Mouse (Mus musculus) gastrocnemius, adult 2 months (tissue): ENCODE data around the gene Bcar3. TPM values are rescaled to one million over a fixed set of nuclear protein-coding genes. Genes with fewer than 3 reads are reported as not detected.
"Not testable (repeated sequence)": the region's sequence is repeated elsewhere in the genome, so short reads cannot be mapped to it uniquely, and the experiment has no call there.

Experiments
- DNase-seq: peaks from one replicate; pipeline ENCODE4 v3.0.0; 2022
- H3K27ac ChIP-seq: fragments of 200-600 bp; 2 replicates; pipeline ENCODE4 v1.8.1; 2022; ENCODE audit warnings: mild to moderate bottlenecking
- H3K4me3 ChIP-seq: fragments of 200-600 bp; 2 replicates; pipeline ENCODE4 v1.8.1; 2022; ENCODE audit warnings: mild to moderate bottlenecking, moderate library complexity
- CTCF ChIP-seq: fragments of 200-600 bp; IDR thresholded peaks from 2 replicates; pipeline ENCODE4 v1.8.1; 2022; ENCODE audit warnings: antibody characterized with exemption, mild to moderate bottlenecking, moderate library complexity
- intact Hi-C: fragments of 180-260 bp; cut with DNase I; formaldehyde crosslinking; loops from one replicate; pipeline ENCODE4 v1.15.1; 2025
- long read RNA-seq, 2 experiments: library from polyadenylated mRNA; stranded (forward); transcript quantifications; one replicate each; pipeline ENCODE4 v2.0.0; 2021
- total RNA-seq, 2 experiments: library from RNA; stranded (reverse); gene quantifications; 2 replicates each; pipeline ENCODE4 v1.2.3; 2021

Gene Bcar3
- 1 to 10 TPM; 4.9 to 5.2 TPM for total RNA-seq
- long read RNA-seq, experiment 1, partial matches to known transcripts, result 1 of 7 reads
- long read RNA-seq, experiment 1, other reads (novel, unspliced or antisense), result 4 of 7 reads
- long read RNA-seq, experiment 2, partial matches to known transcripts, result 2 of 8 reads
- long read RNA-seq, experiment 2, other reads (novel, unspliced or antisense), result 3 of 8 reads

- peak; percentile 94 for DNase-seq
- TF ChIP-seq CTCF, result no peak
- Histone ChIP-seq H3K27ac (peak within 1 kb of the TSS; percentile 97), H3K4me3 (peak within 1 kb of the TSS; percentile 87)
- intact Hi-C loops, result loop anchor here (2.0 to 5.0 kb wide), 2 partner anchors 17 to 47 kb away; partner anchors contain the start of gene Gclm
Measured at GRCm38 (mm10) chr3:122293954-122294850, at the start of gene Bcar3. Gene Bcar3, plus strand, starts transcription at chr3:122294136.

GRCm38 (mm10) chr3:122244759-122245158 lies 49.2 kb upstream of the Bcar3 start:
- peak overlapping the region; percentile 38 for H3K27ac ChIP-seq
- intact Hi-C loops, result loop anchor here (5.0 kb wide), 1 partner anchor 48 kb away; the partner anchor contains the start of gene Bcar3
- TF ChIP-seq CTCF, result no peak

GRCm38 (mm10) chr3:122245215-122245877 lies 48.6 kb upstream of the Bcar3 start, which contains the start of gene Gclm:
Gene Gclm, plus strand, starts transcription at chr3:122245557.
- Histone ChIP-seq H3K4me3 (peak within 1 kb of the TSS; percentile 79), H3K27ac (peak within 1 kb of the TSS; percentile 90)
- peak; percentile 72 for TF ChIP-seq CTCF
- DNase-seq, result peak; percentile 96
- intact Hi-C loops, result loop anchor here (5.0 kb wide), 1 partner anchor 47 kb away; the partner anchor contains the start of gene Bcar3

More at GRCm38 (mm10) chr3:122244759-122245158, 49.2 kb upstream of the Bcar3 start:
- peak overlapping the region; percentile 63 for H3K4me3 ChIP-seq
- DNase-seq, result no peak

- H3K27ac ChIP-seq, result peak overlapping the region; percentile 90
- peak overlapping the region; percentile 79 for H3K4me3 ChIP-seq
- intact Hi-C loops, result loop anchor here (5.0 kb wide), 1 partner anchor 46 kb away; the partner anchor contains the start of gene Bcar3
- DNase-seq, result peak; percentile 72
- peak; percentile 38 for TF ChIP-seq CTCF
Measured at GRCm38 (mm10) chr3:122245878-122246332, 48.0 kb upstream of the Bcar3 start.

GRCm38 (mm10) chr3:122246406-122246805 lies 47.5 kb upstream of the Bcar3 start:
- Histone ChIP-seq H3K4me3 (peak overlapping the region; percentile 79), H3K27ac (peak overlapping the region; percentile 90)
- TF ChIP-seq CTCF, result no peak
- intact Hi-C loops, result loop anchor here (5.0 kb wide), 1 partner anchor 46 kb away; the partner anchor contains the start of gene Bcar3
- DNase-seq, result no peak

GRCm38 (mm10) chr3:122246986-122247767 lies 46.8 kb upstream of the Bcar3 start:
- H3K4me3 ChIP-seq, result peak overlapping the region; percentile 79; the same call in 1 of the 2 replicates
- no peak overlapping the region for H3K27ac ChIP-seq
- intact Hi-C loops, result loop anchor here (1.0 to 5.0 kb wide), 2 partner anchors 25 to 45 kb away; partner anchors contain the start of gene Bcar3
- no peak for TF ChIP-seq CTCF
- no peak for DNase-seq

- no peak overlapping the region for H3K27ac ChIP-seq
- no peak for TF ChIP-seq CTCF
- intact Hi-C loops, result loop anchor here (1.0 to 5.0 kb wide), 2 partner anchors 25 to 45 kb away; partner anchors contain the start of gene Bcar3
- no peak for DNase-seq
- H3K4me3 ChIP-seq, result no peak overlapping the region
Measured at GRCm38 (mm10) chr3:122247768-122248100, 46.2 kb upstream of the Bcar3 start.

GRCm38 (mm10) chr3:122252466-122253253 lies 41.3 kb upstream of the Bcar3 start:
- no peak for TF ChIP-seq CTCF
- Histone ChIP-seq H3K27ac (no peak overlapping the region), H3K4me3 (no peak overlapping the region)
- DNase-seq, result no peak
- intact Hi-C loops, result no loop called here

- DNase-seq, intact Hi-C loops, H3K4me3 ChIP-seq, H3K27ac ChIP-seq: not testable (repeated sequence)
Measured at GRCm38 (mm10) chr3:122254050-122254449, 39.9 kb upstream of the Bcar3 start.

- no peak for DNase-seq
- Histone ChIP-seq H3K27ac (no peak overlapping the region), H3K4me3 (no peak overlapping the region)
- no peak for TF ChIP-seq CTCF
- intact Hi-C loops, result no loop called here
Measured at GRCm38 (mm10) chr3:122269986-122270385, 23.9 kb upstream of the Bcar3 start.

GRCm38 (mm10) chr3:122272565-122272964 lies 21.4 kb upstream of the Bcar3 start:
- not testable (repeated sequence) for H3K4me3 ChIP-seq, H3K27ac ChIP-seq, DNase-seq
- intact Hi-C loops, result loop anchor here (1.0 kb wide), 1 partner anchor 25 kb away; no protein-coding TSS in a partner anchor
